Mouse (Mus musculus) gastrocnemius, adult 18-20 months (tissue): ENCODE measurements around the gene Fmo5. TPM values are rescaled to one million over a fixed set of nuclear protein-coding genes. Genes with fewer than 3 reads are reported as not detected.

Experiments
- DNase-seq: peaks from one replicate; pipeline ENCODE4 v3.0.0; 2021; ENCODE audit warnings: low spot score
- total RNA-seq, 2 experiments: library from RNA; stranded (reverse); gene quantifications; 2 replicates each; pipeline ENCODE4 v1.2.3; 2021

Gene Fmo5
- total RNA-seq, 2 experiments from 2014 or later: 5.7 to 6.5 TPM

DNA sequence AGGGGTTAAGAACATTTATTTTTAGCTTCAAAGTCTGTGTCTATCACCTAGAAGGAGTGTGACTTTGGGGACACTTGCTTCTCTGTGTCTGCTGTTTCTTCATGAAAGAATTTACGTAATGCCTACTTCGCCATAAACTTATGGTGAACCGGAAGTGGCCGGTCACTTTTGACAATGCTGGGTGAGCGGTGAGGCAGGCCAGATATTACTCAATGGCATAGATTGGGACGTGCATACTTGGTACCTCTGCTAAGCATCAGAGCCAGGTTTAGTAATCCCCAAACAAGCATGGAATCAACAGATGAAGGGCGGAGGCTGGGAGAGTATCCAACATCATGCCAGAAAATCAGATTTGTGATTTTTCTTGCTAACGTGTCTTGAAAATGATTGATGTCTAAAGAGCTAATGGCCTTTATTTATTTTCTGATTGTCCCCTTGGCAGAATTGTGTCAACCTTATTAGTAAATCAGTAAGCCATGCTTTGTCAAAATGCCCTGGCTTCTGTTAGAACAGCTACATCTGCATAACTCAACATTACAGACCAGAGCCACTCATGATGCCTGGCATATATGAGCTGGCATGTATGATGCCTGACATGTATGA lies 2.8 kb downstream of the Fmo5 start:
- no peak for DNase-seq

GRCm38 (mm10) chr3:97633456-97633855 lies 4.9 kb downstream of the Fmo5 start:
- no peak for DNase-seq

GRCm38 (mm10) chr3:97634288-97634761 lies 5.7 kb downstream of the Fmo5 start:
- peak; percentile 66 for DNase-seq

DNA sequence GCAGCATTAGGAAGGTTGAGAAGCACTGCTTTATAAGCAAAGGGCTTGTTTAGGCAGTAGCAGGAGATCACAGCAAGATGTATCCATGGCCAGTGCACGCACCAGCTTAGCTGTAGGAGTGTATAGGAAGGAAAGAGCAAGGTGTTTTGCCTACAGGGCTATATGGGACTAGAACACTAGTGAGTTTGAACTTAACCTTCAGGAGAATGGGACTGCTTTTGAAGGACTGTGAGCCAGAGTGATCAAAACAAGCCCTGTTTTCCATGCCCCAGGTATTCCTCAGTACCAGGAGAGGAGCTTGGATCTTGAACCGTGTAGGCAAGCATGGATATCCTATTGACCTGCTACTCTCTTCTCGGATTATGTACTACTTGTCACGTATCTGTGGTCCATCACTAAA lies 12.8 kb downstream of the Fmo5 start:
- no peak for DNase-seq

GRCm38 (mm10) chr3:97642001-97642400 lies 13.4 kb downstream of the Fmo5 start:
- no peak for DNase-seq

DNA sequence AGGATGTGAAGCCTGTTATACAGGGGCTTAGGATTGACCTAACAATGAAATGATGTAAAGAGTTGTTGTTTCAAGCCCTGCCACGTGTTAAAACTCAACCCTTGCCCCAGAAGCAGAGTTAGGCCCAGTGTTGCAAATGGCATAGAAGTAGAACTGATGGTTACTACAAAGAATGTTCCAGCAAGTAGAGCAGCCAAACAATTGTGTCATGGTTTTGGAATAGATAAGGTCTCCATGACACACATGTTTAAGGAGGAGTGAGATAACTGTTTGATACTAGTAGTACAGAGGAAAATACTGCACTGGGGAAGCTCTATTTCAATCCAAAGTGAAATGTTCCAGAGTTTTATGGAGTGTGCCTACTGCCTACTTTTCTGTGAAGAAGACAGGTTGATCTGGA lies 19.9 kb downstream of the Fmo5 start:
- peak; percentile 21 for DNase-seq

- no peak for DNase-seq
Measured at GRCm38 (mm10) chr3:97649022-97649421, 20.4 kb downstream of the Fmo5 start.

GRCm38 (mm10) chr3:97649469-97649868 lies 20.9 kb downstream of the Fmo5 start:
- DNase-seq: no peak

DNA sequence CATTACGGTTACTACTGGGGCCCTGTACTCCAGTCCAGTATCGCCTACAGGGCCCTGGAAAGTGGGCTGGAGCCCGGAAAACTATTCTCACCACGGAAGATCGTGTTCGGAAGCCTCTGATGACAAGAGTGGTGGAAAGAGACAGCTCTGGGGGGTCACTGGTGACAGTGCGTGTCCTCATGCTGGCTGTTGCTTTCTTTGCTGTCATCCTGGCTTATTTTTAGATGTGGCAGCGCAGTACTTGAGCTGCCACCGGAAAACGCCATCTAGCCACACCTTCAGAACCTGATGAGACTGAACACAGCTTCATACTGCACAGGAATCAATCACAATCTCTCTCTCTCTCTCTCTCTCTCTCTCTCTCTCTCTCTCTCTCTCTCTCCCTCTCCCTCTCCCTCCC lies 23.0 kb downstream of the Fmo5 start:
- DNase-seq: peak; percentile 51

DNA sequence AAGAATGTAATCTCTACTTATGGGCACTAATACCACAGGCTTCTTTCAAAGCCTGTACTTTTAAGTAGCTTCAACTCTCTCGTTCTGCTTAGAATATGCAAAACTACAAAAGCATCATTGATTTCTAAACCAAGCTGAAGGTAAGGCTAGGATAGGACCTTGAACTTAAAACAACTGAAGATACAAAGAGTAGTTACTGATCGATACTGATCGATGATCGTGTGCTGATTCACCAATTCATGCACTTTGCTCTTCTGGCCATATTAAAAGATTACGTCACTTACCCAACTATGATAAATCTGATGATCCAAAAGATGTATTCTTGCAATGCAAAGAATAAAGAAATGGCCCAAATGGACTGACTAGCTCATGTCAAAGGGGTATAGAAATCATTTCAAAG lies 25.2 kb downstream of the Fmo5 start:
- DNase-seq: no peak

DNA sequence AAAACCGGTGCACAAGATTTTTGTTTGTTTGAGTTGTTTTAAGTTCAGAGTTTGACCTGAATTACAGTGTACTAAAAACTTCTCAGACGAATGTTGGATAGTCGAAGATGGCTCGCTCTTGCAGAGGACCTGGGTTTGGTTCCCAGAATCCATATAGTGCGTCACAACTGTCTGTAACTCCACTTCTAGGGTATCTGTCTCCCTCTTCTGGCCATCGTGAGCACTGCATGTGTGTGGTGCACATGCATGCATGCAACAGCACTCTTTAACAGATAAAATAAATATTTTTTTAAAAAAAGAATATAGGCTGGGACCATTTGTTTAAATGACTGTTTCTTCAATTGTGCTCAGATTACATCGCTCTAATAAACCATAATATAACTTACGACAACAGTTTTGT lies 26.3 kb downstream of the Fmo5 start:
- DNase-seq: no peak

DNA sequence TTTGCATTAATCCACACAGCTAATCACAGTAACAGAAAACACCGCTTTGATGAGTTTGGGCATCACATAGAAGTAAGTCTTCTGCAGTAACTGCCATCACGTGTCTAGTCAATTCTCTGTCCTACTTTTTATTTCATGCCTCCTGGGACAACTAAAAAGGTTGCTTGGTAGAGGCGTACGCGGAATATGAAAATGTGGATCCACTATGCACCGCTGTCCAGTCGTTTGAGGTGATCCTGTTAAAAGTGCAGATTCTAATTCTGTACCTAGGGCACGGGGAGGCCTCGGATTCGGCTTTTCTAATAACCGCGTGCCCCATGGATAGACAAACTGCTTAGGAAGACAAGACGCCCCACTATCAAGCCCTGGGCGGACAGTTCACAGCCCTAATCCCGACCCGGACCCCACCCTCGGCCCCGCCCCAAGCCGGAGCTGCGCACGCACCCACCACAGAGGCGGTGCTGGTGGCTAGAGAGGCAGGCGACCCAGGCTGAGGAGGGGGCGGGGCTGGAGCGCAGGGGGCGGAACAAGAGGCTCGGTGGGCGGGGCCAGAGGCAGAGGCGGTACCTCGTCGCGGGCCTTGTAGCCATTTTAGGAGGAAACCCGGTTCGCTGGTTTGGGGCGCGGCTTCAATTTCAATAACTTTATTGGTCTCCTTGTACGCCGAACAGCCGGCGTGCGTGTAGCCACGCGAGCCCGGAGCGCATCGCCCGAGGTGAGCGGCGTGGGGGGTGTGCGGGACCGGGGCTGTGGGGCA lies 29.2 kb downstream of the Fmo5 start, which contains the start of gene Prkab2:
Prkab2 (plus strand) TSS at position 539 of the 757 bp plus-strand sequence.
- peak; percentile 98 for DNase-seq

DNA sequence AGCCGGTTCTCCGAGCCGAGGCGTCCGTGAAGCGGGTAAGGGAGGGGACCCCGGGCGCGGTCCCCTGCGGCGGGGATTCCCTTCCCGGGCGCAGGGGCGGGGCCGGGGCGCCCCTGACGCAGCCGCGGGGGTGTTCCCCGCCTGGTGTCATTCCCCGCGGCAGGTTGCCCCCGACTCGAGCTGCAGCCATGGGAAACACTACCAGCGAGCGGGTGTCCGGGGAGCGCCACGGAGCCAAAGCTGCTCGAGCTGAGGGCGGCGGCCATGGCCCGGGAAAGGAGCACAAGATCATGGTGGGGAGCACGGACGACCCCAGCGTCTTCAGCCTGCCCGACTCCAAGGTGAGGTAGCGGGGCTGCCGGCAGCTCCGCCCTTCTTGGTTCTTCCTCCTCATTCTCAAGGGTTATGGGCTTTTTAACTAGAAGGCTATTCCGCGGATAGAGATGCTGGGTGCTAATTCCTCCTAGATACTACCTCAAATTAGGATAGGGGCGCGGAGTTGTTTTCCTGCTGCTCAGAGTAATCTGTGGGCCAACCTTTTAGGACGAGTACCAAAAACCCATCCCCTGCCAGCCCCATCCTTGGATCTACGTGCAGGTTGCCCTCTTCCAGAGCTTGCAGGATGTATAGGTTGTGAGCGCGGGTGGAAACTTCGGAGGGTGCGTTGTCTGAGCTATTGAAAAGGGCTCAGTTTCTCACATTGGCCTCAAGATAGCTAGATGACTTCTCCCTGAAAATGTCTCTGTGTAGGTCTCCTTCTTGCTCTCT lies 30.0 kb downstream of the Fmo5 start:
- DNase-seq: peak; percentile 15

- no peak for DNase-seq
Measured at GRCm38 (mm10) chr3:97659746-97660145, 31.1 kb downstream of the Fmo5 start.

DNA sequence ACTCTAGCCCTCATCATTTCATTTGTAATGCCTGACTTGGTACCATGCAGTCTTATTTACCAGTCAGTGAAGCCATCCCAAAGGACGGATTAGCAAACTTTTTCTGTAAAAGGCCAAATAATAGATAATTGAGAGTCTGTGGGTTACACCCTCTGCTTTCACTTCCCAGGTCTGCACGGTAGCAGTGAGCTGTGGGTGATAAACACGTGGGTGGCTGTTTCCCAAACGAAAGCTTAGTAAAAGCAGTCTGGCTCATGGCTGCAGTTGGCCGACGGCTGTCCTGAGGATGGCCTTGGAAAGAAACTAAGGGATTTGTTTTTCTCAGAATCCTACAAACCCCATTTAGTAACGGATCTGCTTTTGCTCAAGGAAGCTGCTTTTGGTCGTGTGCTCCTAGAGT lies 32.6 kb downstream of the Fmo5 start:
- DNase-seq: peak; percentile 34

- DNase-seq: no peak
Measured at GRCm38 (mm10) chr3:97665525-97665924, 36.9 kb downstream of the Fmo5 start.

GRCm38 (mm10) chr3:97666154-97666553 lies 37.5 kb downstream of the Fmo5 start:
- no peak for DNase-seq

- no peak for DNase-seq
Measured at GRCm38 (mm10) chr3:97667093-97667675, 38.6 kb downstream of the Fmo5 start.

DNA sequence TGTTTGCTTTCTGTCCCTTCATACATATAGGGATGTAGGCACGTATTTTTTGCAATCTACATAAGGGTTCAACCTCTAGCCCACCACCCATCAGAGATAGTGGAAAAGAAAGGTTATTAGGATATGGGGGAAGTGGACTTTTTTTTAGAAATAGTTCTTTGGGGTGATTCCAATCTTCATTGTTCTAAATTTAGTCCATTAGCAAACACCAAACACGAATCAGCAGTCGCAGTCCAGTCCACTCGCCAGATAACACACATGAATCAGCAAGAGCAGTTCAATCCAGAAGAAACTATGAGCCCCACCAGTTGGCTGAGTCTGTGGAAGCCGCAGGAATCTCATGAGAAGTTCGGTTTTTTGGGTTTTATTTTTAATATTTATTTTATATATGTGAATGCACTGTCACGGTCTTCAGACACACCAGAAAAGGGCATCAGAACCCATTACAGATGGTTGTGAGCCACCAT lies 46.1 kb downstream of the Fmo5 start, which contains the start of gene Gm17651:
Gm17651 (minus strand) TSS at position 51 of the 467 bp plus-strand sequence.
- DNase-seq: no peak

GRCm38 (mm10) chr3:97676126-97676525 lies 47.5 kb downstream of the Fmo5 start:
- DNase-seq: no peak

DNA sequence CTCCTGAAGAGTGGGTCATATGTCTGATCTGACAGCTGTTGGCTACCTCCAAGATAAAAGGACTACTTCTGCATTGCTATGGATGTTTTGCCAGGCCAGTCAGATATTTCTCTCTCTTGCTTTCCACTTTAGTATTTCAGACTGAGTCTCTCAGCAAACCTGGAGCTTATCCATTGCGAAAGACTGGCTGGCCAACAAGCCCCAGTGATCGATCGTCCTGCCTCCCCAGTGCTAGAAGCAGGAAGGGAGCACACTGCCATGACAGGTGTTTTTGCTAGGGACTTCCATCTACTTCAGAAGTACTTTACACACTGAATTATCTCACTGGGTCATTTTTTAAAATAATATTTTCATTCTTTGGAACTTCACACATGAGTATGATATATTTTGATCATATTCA lies 49.8 kb downstream of the Fmo5 start:
- no peak for DNase-seq
